Mouse (Mus musculus): ENCODE measurements at regions not wholly inside any gene's neighbourhood (a gene's known extent, or its start where the extent isn't known, plus 50 kb on each side); places are given as distances from the start of the nearest gene placed in this dataset.
A peak's percentile ranks its signal among the peaks of the same experiment; 100 is the strongest.

DNA sequence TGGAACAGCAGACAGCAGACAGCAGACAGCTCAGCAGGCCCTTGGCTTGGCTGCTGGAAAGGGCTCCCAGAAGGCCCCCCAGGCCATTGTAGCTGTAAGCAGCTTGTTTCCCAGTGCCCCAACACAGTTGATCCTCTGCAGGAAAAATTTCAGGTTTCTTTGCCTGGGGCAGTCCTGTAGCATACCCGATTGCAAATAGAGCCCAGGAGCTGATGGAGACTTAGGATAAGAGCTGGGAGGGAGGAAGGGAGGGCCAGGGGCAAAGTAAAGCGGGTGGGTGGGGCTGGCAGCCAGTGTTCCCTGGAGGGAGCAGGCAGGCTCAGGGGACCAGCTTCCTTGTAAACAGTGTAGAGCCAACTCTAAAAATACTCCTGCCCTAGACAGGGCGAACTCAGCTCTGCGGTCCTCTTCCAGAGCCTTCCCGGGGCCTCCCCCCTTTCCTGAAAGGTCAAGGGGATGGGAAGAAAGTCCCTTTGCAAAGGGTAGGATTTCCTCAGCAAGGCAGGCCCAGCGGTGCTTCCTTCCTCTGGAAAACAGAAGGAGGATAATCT lies 101.8 kb upstream of the Jun start:
- DNase-seq (ENCODE audit: extremely low spot score, low spot score), result no peak

DNA sequence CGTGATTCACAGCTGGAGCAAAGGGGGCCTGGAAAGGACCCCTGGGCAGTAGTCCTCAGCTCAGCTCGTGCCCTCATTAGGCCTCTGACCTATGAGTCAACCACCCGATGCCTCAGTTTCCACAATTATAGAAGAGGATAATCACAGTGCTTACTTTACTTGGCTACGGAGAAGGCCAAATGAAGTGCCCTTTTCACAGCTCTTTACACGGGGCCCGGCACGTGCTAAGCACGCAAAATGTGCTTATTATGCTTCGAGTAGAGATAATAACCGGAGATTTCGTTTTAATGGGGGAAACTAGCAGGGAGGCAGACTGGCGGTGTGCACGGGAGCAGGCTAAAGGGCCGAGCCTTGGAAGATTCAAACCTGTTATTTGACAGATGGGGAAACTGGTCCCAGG lies 102.4 kb upstream of the Jun start:
- no peak for DNase-seq (ENCODE audit: extremely low spot score, low spot score)

GRCm38 (mm10) chr4:95155178-95155577 lies 103.2 kb upstream of the Jun start:
- DNase-seq (ENCODE audit: extremely low spot score, low spot score), result no peak

- no peak for DNase-seq (ENCODE audit: extremely low spot score, low spot score)
Measured at GRCm38 (mm10) chr4:95155796-95156195, 103.8 kb upstream of the Jun start.

GRCm38 (mm10) chr4:95156451-95157271 lies 104.6 kb upstream of the Jun start:
- no peak for DNase-seq (ENCODE audit: extremely low spot score, low spot score)

- DNase-seq (ENCODE audit: extremely low spot score, low spot score), result no peak
Measured at GRCm38 (mm10) chr4:95157653-95158430, 105.8 kb upstream of the Jun start.

DNA sequence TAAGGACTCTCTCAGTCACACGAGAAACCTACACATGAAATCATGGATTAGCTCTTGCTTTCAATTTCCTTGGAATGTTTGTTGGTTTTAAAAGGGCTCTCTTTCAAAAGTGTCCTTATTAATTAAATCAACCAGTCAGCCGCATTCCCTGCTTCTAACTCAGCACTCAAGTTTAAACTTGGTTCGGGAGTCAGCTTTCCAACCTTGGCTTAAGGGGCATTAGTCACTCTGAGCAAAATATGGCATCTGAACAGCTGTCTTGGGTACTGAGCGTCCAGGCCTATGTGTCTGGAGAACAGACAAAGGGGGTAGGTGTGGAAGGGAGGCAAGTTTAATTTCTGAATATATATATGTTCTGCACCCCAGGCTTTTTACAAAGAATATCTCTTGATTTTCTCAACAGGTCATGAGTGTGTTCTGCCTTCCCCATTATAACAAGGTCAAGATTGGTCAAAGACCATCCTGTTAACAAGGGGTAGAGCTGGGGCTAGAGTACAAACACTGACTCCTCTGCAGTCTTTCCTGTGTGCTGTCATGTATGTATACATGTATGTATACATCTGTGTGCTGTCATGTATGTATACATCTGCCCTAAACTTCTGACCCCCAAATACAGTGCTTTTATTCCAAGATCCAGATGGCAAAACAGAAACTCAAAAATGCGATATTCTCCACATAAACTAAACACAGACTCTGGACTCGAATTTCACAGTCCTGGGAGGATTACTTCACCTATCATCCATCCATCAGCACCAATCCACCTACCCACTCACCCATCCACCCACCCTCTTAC lies 106.8 kb upstream of the Jun start:
- DNase-seq (ENCODE audit: extremely low spot score, low spot score), result no peak

DNA sequence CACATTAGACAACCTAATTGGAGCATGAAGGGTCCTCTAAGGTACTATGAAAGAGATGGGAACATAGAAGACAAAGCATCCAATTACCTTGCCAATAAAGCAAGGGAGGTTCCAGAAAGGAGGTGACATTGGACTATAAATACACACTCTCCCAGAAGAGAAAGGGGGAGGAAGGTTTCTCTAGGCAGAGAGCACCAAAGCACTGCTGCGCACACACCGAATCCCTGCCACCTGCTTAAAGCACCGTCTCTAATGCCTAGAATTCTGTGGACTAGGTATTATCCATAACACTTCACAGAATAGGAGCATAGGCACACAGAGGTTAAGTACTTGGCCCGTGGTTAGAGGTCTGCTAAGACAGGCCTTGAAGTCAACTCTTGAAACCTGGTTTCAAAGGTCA lies 107.8 kb upstream of the Jun start:
- no peak for DNase-seq (ENCODE audit: extremely low spot score, low spot score)

DNA sequence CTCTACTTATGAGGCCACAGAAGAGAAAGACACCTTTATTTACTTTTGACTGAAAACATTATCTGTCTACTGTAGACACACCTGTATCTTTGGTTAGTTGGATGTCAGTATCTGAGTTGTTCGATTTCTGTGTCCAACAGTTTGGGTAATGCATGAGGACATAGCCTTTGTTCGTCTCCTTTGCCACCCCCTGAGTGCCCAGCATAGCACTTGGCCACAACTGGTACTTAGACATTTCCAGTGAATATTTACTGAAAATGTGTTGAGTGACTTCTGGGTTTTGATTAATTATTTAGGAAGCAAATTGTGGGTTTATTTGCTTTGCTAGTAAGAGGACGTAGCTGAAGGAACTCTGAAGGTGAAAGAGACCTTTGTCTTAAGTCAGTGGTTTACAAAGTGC lies 108.4 kb upstream of the Jun start:
- no peak for DNase-seq (ENCODE audit: extremely low spot score, low spot score)

- peak; percentile 87 for DNase-seq (ENCODE audit: extremely low spot score, low spot score)
Measured at GRCm38 (mm10) chr4:95160912-95161669, 109.1 kb upstream of the Jun start.

DNA sequence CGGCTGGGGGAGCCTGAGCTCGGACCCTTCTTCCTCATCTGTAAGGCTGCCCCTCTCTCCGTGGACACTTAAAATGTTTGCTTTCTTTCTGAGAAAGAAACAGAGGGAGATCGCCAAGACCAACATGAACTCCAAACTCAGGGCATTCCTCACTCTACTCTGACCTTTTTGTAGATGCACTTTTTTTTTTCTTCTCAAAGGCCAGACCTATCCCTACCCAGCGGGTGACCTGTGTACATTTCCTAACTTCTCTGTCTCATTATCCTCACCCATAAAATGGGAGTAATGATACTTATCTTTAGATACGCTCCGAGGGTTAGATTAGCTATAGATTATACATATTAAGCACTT lies 109.6 kb upstream of the Jun start:
- DNase-seq (ENCODE audit: extremely low spot score, low spot score), result no peak

DNA sequence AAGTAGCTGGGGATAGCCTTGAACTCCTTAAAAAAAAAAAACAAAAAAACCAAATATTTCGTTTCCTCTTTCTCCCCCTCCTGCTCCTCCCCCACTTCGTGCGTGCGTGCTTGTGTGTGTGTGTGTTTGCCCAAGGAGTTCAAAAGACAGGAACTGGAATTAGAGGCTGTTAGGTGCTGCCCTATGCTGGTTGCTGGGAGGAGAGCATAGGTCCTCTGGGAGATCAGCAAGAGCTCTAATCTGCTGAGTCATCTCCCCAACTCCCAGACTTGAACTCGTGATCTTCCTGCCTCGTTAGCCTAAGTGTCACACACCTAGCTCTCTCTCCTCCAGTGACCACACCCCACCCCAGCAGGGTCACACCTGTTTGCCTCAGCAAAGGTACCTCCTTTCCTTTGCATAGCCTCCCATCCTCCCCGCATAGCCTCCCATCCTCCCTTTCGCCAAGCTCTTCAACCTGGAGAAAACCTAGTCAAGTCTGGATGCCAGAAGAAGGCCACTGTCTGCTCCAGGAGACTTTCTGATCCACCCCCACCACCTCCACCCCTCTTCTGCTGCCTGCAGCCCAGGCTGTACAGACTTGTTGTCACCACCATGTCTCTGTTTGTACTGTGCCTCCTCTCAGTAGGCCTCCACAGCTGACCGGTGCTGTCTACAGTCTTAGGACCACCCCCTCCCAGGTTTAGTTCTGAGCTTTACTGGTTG lies 110.5 kb upstream of the Jun start:
- DNase-seq (ENCODE audit: extremely low spot score, low spot score), result no peak

DNA sequence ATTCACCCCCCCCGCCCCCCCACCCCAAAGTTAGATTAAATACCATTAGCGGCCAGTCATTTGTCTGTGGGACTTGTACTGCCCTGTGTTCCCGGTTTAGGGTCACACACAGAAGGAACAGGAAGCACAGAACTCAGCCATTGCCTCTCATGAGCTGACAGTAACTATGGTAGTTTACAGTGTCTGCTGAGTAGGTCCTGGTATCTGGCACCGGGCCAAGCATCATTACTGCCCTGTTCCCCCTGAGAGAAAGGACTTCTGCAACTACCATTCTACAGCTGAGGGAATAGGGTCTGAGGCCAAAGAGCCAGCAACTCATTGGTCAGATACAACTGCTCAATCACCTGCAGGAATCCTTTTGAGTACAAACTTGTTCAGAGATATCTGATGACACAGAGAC lies 111.4 kb upstream of the Jun start:
- no peak for DNase-seq (ENCODE audit: extremely low spot score, low spot score)

DNA sequence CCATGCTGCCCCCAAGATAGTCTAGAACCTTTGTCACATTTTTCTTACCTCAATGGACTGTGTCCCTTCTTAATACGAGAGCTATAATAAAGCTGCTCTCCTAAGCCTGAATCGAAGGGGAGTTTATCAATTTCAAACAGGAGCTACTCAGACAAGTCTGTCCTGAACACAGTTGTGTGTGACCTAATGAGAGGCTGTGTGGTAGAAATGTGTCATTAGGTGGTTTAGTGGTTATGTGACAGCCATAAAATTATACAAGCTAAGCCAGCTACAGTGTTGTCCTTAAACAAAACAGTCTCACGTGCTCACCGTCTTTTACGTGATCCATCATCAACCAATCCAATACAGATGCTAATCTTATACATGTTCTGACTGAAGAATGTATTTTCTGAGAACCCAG lies 114.5 kb upstream of the Jun start:
- no peak for DNase-seq (ENCODE audit: extremely low spot score, low spot score)

GRCm38 (mm10) chr4:95167216-95167615 lies 115.2 kb upstream of the Jun start:
- no peak for DNase-seq (ENCODE audit: extremely low spot score, low spot score)

GRCm38 (mm10) chr4:95169702-95170101 lies 117.7 kb upstream of the Jun start:
- no peak for DNase-seq (ENCODE audit: extremely low spot score, low spot score)

DNA sequence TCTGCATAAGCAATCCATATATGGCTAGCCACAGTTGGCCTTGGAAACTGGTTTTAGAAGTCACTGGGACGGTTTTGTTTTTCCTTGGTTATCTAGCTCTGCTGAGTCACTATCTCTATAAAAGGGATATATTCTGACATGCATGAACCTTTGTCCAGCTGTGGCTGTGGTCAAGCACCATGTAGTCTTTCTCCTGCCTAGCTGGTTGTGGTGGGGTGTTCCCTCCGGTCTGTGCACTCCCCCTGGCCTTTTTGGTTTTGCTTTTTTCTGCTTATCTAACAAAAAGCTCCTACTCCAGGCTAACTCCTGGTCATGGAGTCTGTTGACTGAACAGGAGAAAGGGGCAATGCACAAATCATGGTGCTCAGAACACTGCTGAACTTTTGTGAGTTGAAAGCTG lies 125.7 kb upstream of the Jun start:
- DNase-seq (ENCODE audit: extremely low spot score, low spot score), result no peak

DNA sequence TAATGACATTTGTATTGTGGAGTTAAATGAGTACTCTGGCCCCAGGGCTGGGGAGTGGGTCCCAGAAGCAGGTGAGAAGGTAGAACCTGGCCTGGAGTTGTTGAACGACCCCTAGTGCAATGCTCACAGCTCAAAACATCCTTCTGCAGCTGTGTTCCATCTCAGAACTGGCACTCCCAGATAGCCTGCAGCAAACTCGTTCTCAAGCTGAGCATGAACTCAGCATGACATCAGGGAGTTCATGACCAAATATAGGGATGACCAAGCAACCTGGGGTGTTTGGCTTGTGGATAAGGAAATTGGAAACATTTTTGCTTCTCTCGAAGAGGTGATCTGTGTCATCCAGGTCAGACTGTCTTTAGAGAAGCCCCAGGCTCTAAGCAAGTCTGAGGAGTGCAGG lies 126.4 kb upstream of the Jun start:
- no peak for DNase-seq (ENCODE audit: extremely low spot score, low spot score)

- no peak for DNase-seq (ENCODE audit: extremely low spot score, low spot score)
Measured at GRCm38 (mm10) chr4:95178900-95179299, 126.9 kb upstream of the Jun start.

DNA sequence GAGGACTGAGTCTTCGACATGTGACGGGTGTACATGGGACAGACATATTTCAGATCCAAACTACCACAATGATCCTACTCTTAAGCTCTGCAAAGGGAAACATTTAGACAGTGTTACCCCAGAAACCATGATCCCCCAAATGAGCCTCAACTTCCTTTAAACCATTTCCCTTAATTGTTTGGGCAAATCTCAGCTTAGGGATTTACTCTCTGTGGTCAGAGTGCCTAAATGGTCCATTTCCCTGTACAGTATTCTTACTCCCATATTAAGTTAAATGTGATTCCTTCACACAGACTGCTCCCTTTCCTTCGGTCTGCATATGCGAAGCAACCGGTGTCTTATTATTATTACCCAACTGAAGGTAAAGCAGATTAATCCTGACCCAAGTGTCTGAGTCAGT lies 128.4 kb upstream of the Jun start:
- DNase-seq (ENCODE audit: extremely low spot score, low spot score), result no peak

DNA sequence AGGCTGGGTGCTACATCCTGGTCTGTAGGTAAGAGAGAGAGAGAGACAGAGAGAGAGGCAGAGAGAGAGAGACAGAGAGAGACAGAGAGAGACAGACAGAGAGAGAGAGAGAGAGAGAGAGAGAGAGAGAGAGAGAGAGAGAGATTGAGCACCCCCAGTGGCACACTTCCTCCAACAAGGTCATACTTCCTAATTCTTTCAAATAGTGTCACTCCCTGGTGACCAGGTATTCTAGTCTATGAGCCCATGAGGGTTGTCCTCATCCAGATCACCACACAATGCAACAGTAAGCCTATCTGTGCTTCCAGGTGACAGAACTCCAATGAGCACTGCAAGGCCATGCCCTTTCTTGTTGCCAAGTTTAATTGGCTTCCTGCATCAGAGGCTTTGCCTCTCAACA lies 129.0 kb upstream of the Jun start:
- DNase-seq (ENCODE audit: extremely low spot score, low spot score), result no peak

Data from neural tube, embryonic 10.5 days (tissue).